Mouse (Mus musculus): ENCODE data around the gene Kntc1.

The Kntc1 gene

DNA sequence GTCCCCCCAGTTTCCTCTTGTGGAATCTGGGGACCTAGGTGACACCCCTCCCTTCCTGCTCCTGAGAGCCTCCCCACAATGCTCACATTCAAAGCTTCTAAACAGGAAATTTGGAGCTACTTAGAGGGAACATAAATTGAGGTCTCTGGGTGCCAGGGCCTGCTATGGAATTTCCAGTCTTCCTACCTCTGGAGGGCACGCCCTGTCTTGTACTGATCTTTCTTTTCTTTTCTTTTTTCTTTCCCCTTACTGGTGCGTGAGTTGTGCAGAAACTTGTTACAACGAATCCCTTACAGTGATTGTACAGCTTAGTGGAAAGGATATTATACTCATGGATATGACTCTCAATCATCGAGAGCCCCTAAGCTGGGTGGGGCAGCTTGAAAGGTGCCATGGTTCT is 120.1 kb downstream of the Kntc1 start:
- no peak for DNase-seq
